Mouse (Mus musculus) hindbrain, embryonic 13.5 days (tissue): Measurements from ENCODE around the gene Gm21983. TPM values are rescaled to one million over a fixed set of nuclear protein-coding genes. Genes with fewer than 3 reads are reported as not detected.

Experiments used
- ATAC-seq: fragments of 200-750 bp; cut with Nextera tagmentation; 2 replicates; pipeline ENCODE4 v1.8.0; 2017; ENCODE audit warnings: moderate TSS enrichment; ENCODE audit not compliant: low FRiP score
- H3K27ac ChIP-seq: fragments of 300-500 bp; sonication (generic); 2 replicates; pipeline ENCODE4 v1.5.1; 2015; ENCODE audit warnings: inconsistent platforms, mild to moderate bottlenecking, moderate library complexity
- H3K27me3 ChIP-seq: fragments of 300-500 bp; sonication (generic); 2 replicates; pipeline ENCODE4 v1.6.1; 2015; ENCODE audit warnings: mild to moderate bottlenecking, inconsistent platforms
- H3K36me3 ChIP-seq: fragments of 300-500 bp; sonication (generic); 2 replicates; pipeline ENCODE4 v1.6.1; 2015; ENCODE audit warnings: mild to moderate bottlenecking, inconsistent platforms
- H3K4me1 ChIP-seq: fragments of 300-500 bp; sonication (generic); replicated peaks from 2 replicates; pipeline ENCODE4 v1.6.1; 2015; ENCODE audit warnings: inconsistent platforms
- H3K4me2 ChIP-seq: fragments of 300-500 bp; sonication (generic); 2 replicates; pipeline ENCODE4 v1.6.1; 2015; ENCODE audit warnings: inconsistent platforms, mild to moderate bottlenecking, moderate library complexity
- H3K4me3 ChIP-seq: fragments of 300-500 bp; sonication (generic); 2 replicates; pipeline ENCODE4 v1.5.1; 2015; ENCODE audit warnings: mild to moderate bottlenecking, inconsistent platforms
- H3K9ac ChIP-seq: fragments of 300-500 bp; sonication (generic); 2 replicates; pipeline ENCODE4 v1.6.1; 2015; ENCODE audit warnings: mild to moderate bottlenecking, inconsistent platforms
- H3K9me3 ChIP-seq: fragments of 300-500 bp; sonication (generic); 2 replicates; pipeline ENCODE4 v1.6.1; 2016; ENCODE audit warnings: inconsistent platforms
- WGBS: fragments of 180-500 bp; shearing (Covaris S2); methylation state at CpG from one replicate; pipeline ENCODE4 v1.1.7; 2015; 5-methylcytosine and 5-hydroxymethylcytosine counted together
- polyA plus RNA-seq: library from polyadenylated mRNA; unstranded; fragments of >200 nt; fragmentation: Nextera tagmentation; extraction: Ambion mirVana; gene quantifications from 2 replicates; pipeline ENCODE4 v1.2.1, GENCODE M21; 2015

Gene Gm21983
- polyA plus RNA-seq, 1 experiment from 2014 or later, result 1.2 TPM

DNA sequence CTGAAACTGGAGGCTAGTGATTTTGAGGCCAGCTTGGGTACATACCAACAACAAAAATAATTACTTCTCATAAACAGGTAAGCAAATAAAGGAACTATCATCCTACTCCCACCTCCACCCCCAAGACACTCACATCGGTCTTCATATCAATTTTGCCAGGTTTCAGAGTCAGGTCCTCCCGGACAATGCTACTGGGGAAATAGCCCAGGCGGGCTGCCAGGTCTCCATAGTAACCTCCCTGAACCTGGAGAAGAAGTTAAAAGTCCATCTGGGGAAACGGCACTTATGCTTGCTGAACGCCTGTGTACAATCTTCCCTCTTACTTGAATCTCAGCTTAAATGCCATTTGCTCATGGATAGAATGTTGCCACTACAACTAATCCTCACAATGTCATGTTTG, 850 bp downstream of the Gm21983 start:
- no peak overlapping the region for H3K9ac ChIP-seq

DNA sequence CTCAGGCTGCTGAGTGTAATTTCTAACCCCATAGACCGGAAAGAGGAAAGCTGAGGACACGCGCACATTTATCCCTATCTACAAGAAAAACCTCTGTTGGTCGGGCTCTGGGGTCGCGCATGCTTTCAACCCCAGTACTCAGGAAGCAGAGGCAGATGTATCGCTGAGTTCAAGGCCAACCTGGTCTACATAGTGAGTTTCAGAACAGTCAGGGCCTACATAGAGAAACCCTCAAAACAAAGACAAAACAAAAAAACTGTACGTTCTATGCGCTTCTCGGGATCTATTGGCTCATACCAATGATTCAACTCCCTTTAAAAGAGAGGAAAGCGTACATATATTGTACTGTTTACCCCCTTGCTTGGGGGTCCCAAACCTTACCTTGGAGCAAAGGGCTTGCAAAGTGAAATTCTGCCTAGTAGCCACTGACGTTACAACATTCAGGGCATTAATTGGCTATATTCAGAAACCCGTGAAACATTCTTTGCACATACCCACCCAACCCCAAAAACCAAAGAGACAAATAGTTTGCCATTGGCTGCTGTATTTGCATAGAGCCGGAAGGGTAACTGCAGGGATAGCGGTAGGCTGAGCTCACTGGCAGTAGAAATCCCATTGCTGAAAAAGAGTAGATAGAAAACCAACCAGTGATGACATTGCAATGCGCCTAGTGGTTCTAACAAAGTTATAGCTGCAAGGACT, 1.5 kb downstream of the Gm21983 start:
- 48% methylated on average over 16 of the region's 16 CpGs for WGBS

More for the DNA sequence above, 850 bp downstream of the Gm21983 start:
- Histone ChIP-seq H3K9me3 (no peaks in the 10 kb centered on the region), H3K36me3 (peaks cover 36% of the 10 kb centered on the region), H3K27ac (peak overlapping the region; percentile 89), H3K4me3 (peak overlapping the region; percentile 69; the same call in 1 of the 2 replicates), H3K4me1 (peaks cover 21% of the 10 kb centered on the region), H3K27me3 (no peaks in the 10 kb centered on the region), H3K4me2 (no peak overlapping the region)
- WGBS, result 60% methylated on average over 5 of the region's 5 CpGs
- no peak for ATAC-seq

DNA sequence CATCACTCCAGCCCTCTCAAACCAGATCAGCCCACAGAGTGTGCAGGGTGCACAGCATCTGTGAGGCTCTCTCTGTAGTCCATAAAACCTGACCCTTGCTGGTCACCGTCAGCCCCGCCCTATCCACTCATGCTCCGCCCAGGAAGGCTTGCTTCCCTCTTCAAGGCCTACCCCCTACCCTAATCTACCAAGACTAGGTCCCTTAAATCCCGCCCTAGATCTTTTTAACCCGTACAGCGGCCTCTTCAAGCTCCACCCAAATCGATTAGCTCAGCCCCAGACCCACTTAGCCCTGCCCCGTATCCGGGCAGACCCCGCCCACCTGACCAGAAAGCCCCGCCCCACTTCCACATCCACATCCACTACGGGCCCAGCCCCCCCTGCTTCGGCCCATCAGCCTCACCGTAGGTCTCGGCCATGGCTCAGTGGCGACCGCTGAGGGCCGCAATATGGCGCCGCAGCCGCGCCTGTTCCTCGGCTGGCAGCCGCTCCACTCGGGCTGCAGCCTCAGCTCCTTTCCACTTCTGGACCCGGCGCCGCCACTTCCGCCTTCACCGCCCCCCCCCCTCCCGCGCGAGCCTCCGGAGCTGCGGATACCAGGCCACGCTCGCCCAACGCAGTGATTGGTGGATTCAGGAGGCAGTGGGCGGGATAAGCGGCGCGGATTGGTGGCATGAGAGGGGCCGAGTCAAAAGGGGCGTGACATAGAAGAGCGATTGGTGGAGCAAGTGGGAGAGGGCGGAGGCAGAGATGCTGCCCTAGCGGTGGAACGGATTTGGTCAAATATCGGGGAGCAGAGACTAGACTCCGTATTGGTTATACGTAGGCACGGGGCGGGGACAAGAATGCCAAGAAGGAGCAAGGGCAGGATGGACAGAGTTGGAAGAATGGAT, 2.3 kb downstream of the Gm21983 start, which contains the start of gene Rab4b:
TSS of gene Rab4b (minus strand) at position 573 of the 893 bp plus-strand sequence.
- peak within 1 kb of the TSS; percentile 61 for H3K4me2 ChIP-seq
- peaks cover 21% of the 10 kb centered on the region for H3K4me1 ChIP-seq
- H3K4me3 ChIP-seq, result peak within 1 kb of the TSS; percentile 69
- peak within 1 kb of the TSS; percentile 75 for H3K9ac ChIP-seq
- H3K36me3 ChIP-seq, result peaks cover 38% of the 10 kb centered on the region
- WGBS, result under 1% methylated on average over 53 of the region's 53 CpGs
- peak; percentile 98 for ATAC-seq
- peak within 1 kb of the TSS; percentile 94 for H3K27ac ChIP-seq
- H3K27me3 ChIP-seq, result no peaks in the 10 kb centered on the region
- no peaks in the 10 kb centered on the region for H3K9me3 ChIP-seq

More for the DNA sequence above, 1.5 kb downstream of the Gm21983 start:
- ATAC-seq, result no peak; the same call in 1 of the 2 replicates
- peaks cover 36% of the 10 kb centered on the region for H3K36me3 ChIP-seq
- H3K27ac ChIP-seq, result peak overlapping the region; percentile 89
- peak overlapping the region; percentile 53; the same call in 1 of the 2 replicates for H3K9ac ChIP-seq
- peak overlapping the region; percentile 69 for H3K4me3 ChIP-seq
- no peaks in the 10 kb centered on the region for H3K27me3 ChIP-seq
- no peaks in the 10 kb centered on the region for H3K9me3 ChIP-seq
- peak overlapping the region; percentile 61 for H3K4me2 ChIP-seq
- H3K4me1 ChIP-seq, result peaks cover 21% of the 10 kb centered on the region

GRCm38 (mm10) chr7:27177942-27178323, 3.0 kb downstream of the Gm21983 start:
- peak; percentile 12; the same call in 1 of the 2 replicates for ATAC-seq

DNA sequence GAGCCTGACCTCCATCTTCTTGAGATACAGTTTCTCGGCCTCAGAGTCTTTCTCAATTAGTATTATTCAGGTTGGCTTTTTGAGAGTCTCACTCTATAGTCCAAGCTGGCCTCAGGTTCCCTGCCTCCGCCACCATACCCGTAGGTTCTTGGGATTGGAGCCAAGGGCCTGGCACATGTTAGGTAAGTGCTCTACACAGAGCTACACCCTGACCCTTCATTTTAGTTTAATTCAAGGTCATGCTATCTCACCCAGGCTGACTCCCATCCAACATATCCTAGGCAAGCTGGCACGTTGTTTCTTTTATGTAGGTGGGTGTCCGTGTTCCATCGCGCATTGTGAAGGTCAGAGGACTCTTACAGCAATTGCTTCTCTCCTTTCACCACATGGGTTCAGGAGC, 6.0 kb downstream of the Gm21983 start:
- WGBS, result 98% methylated on average over 7 of the region's 7 CpGs

More at GRCm38 (mm10) chr7:27177942-27178323, 3.0 kb downstream of the Gm21983 start:
- peaks cover 21% of the 10 kb centered on the region for H3K4me1 ChIP-seq
- peak overlapping the region; percentile 75 for H3K9ac ChIP-seq
- peak overlapping the region; percentile 61 for H3K4me2 ChIP-seq
- H3K4me3 ChIP-seq, result peak overlapping the region; percentile 69
- peaks cover 38% of the 10 kb centered on the region for H3K36me3 ChIP-seq
- H3K27ac ChIP-seq, result peak overlapping the region; percentile 94
- H3K9me3 ChIP-seq, result no peaks in the 10 kb centered on the region
- H3K27me3 ChIP-seq, result no peaks in the 10 kb centered on the region
- 15% methylated on average over 4 of the region's 4 CpGs for WGBS

DNA sequence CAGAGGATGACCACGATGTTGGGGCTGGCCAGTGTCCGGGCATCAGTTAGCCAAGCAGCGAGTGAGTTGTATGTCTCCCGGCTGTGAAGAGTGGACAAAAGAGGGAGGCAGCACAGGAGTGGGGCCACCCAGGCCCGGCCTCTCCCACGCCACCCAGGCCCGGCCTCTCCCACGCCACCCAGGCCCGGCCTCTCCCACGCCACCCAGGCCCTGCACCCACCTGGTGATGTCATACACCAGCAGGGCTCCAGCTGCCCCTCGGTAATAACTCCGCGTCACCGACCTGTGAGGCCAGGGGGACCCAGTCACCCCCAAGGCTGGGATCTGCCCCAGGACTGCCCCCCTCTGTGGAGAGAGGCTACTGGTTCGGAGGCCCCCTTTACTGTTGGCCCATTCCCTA, 6.4 kb downstream of the Gm21983 start:
- H3K9ac ChIP-seq, result no peak overlapping the region
- 95% methylated on average over 15 of the region's 15 CpGs for WGBS
- ATAC-seq, result no peak
- H3K9me3 ChIP-seq, result no peaks in the 10 kb centered on the region
- no peaks in the 10 kb centered on the region for H3K27me3 ChIP-seq
- peaks cover 13% of the 10 kb centered on the region for H3K4me1 ChIP-seq
- H3K36me3 ChIP-seq, result peaks cover 59% of the 10 kb centered on the region
- no peak overlapping the region for H3K4me2 ChIP-seq
- H3K27ac ChIP-seq, result no peak overlapping the region
- H3K4me3 ChIP-seq, result no peak overlapping the region

More for the DNA sequence above, 6.0 kb downstream of the Gm21983 start:
- no peak overlapping the region for H3K27ac ChIP-seq
- peaks cover 59% of the 10 kb centered on the region for H3K36me3 ChIP-seq
- H3K9ac ChIP-seq, result no peak overlapping the region
- no peak for ATAC-seq
- H3K9me3 ChIP-seq, result no peaks in the 10 kb centered on the region
- no peaks in the 10 kb centered on the region for H3K27me3 ChIP-seq
- H3K4me1 ChIP-seq, result peaks cover 17% of the 10 kb centered on the region
- H3K4me2 ChIP-seq, result no peak overlapping the region
- H3K4me3 ChIP-seq, result no peak overlapping the region

DNA sequence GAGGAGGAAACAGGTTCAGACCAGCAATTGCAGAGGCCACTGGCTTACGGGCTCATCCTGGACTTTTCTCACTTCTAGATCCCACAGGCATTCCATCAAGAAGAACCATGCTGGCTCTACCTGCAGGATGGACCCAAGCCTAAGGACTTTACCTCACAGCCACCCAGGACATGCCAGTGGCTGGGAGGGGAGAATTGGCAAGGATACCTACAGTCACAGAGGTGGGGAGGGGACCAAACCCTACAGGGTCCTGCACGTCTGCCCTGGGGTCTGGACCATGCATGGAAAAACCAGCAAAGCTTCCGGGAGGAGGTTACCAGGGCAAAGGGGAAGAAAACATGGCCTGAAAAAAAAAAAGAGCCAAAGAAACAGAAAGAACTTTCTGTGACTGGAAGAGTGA, 9.9 kb downstream of the Gm21983 start:
- Histone ChIP-seq H3K27me3 (no peaks in the 10 kb centered on the region), H3K9ac (peak overlapping the region; percentile 8; the same call in 1 of the 2 replicates), H3K27ac (no peak overlapping the region), H3K4me1 (peaks cover 11% of the 10 kb centered on the region), H3K4me2 (no peak overlapping the region), H3K36me3 (peaks cover 61% of the 10 kb centered on the region), H3K9me3 (no peaks in the 10 kb centered on the region), H3K4me3 (no peak overlapping the region)
- no peak for ATAC-seq
- 92% methylated on average over 3 of the region's 3 CpGs for WGBS

GRCm38 (mm10) chr7:27168371-27168770, 12.5 kb downstream of the Gm21983 start:
- no peaks in the 10 kb centered on the region for H3K27me3 ChIP-seq
- no peak overlapping the region; the same call in 1 of the 2 replicates for H3K27ac ChIP-seq
- no peak overlapping the region for H3K4me2 ChIP-seq
- no peak for ATAC-seq
- peaks cover 35% of the 10 kb centered on the region for H3K4me1 ChIP-seq
- peaks cover 54% of the 10 kb centered on the region for H3K36me3 ChIP-seq
- no peaks in the 10 kb centered on the region for H3K9me3 ChIP-seq
- 95% methylated on average over 5 of the region's 5 CpGs for WGBS
- H3K4me3 ChIP-seq, result no peak overlapping the region
- H3K9ac ChIP-seq, result no peak overlapping the region

- peak overlapping the region; percentile 90 for H3K9ac ChIP-seq
- peak overlapping the region; percentile 99 for H3K27ac ChIP-seq
- peak overlapping the region; percentile 89 for H3K4me2 ChIP-seq
- WGBS, result 76% methylated on average over 11 of the region's 11 CpGs
- H3K36me3 ChIP-seq, result peaks cover 52% of the 10 kb centered on the region
- no peaks in the 10 kb centered on the region for H3K9me3 ChIP-seq
- peak overlapping the region; percentile 74 for H3K4me3 ChIP-seq
- peaks cover 43% of the 10 kb centered on the region for H3K4me1 ChIP-seq
- ATAC-seq, result no peak
- no peaks in the 10 kb centered on the region for H3K27me3 ChIP-seq
Measured at GRCm38 (mm10) chr7:27167475-27168094, 13.3 kb downstream of the Gm21983 start.

DNA sequence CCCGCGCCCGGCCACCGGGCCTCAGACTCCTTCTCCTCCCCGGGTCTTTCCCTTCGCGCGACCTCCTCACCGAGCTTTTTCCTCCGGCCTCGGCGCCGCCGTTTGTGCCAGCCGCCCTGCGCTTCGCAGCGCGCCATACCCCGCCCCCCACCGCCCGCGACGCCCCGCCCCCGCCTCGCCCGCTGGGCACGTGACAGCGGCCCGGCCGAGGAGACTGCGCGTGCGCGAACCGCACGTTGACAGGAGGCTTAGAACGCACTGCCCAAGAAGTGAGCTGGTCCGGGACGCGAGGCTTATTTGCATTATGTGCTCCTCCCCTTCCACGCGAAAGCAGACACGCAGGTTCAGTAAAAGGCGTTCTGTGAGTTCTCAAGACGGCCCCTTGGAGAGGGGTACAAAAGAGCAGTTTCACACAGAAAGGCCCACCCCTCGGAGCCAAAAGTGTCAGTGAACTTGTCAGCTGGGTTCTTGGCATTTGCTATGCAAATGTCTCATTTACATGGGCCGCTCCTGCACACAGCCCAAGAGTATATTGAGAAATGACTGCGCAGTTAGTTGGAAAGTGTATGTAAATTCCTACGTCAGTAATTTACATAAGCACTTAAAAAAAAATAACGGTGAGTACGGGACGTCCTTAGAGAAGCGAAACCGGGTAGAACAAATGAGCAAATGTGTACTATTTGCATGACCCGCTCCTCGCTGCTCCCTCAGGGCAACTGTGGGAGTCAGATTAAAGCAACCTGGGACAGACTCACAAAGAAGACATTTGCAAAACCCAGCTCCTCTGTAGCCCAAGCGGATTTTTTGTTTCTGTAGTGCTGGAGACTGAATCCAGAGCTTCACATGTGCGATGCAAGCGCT, 14.0 kb downstream of the Gm21983 start, which contains the start of gene Egln2:
TSS of gene Egln2 (minus strand) at position 189 of the 861 bp plus-strand sequence.
- ATAC-seq, result peak; percentile 79
- H3K27ac ChIP-seq, result peak within 1 kb of the TSS; percentile 99
- H3K9ac ChIP-seq, result peak within 1 kb of the TSS; percentile 90
- H3K36me3 ChIP-seq, result peaks cover 50% of the 10 kb centered on the region
- H3K4me3 ChIP-seq, result peak within 1 kb of the TSS; percentile 74
- peaks cover 50% of the 10 kb centered on the region for H3K4me1 ChIP-seq
- peak within 1 kb of the TSS; percentile 89 for H3K4me2 ChIP-seq
- H3K9me3 ChIP-seq, result no peaks in the 10 kb centered on the region
- H3K27me3 ChIP-seq, result no peaks in the 10 kb centered on the region
- 1% methylated on average over 61 of the region's 61 CpGs for WGBS

GRCm38 (mm10) chr7:27166229-27166613, 14.7 kb downstream of the Gm21983 start:
- H3K9me3 ChIP-seq, result no peaks in the 10 kb centered on the region
- peak overlapping the region; percentile 89 for H3K4me2 ChIP-seq
- H3K36me3 ChIP-seq, result peaks cover 50% of the 10 kb centered on the region
- ATAC-seq, result peak; percentile 55
- peak overlapping the region; percentile 90 for H3K9ac ChIP-seq
- H3K27me3 ChIP-seq, result no peaks in the 10 kb centered on the region
- H3K4me1 ChIP-seq, result peaks cover 56% of the 10 kb centered on the region
- peak overlapping the region; percentile 99 for H3K27ac ChIP-seq
- peak overlapping the region; percentile 74 for H3K4me3 ChIP-seq
- 0% methylated on average over 30 of the region's 43 CpGs for WGBS
